Mouse (Mus musculus): ENCODE measurements around the gene Atp5k. TPM values are rescaled to one million over a fixed set of nuclear protein-coding genes. Genes with fewer than 3 reads are reported as not detected.

The Atp5k gene
- total RNA-seq, 2 experiments from 2014 or later: 414 to 429 TPM

DNA sequence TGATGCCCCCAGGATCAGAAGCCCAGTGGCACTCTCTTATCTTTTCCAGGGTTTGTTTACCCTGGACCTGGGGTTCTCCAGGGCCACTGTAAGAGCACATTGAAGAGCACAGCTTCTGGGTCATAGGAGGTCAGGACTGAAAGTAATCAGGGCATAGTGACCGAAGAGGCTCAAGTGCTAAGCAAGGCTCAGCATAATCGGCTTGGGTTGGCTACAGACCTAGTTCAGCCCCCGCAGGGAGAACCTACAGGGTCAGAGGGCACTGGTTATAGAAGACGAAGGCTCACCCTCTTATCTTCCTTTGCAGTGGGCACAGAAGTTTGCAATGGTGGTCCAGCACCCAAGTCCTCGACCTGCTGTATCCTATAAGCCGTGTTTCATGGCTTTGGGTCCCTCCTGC, 3.1 kb downstream of the Atp5k start:
- no peak for DNase-seq (ENCODE audit: low spot score in 2 of 2)

DNA sequence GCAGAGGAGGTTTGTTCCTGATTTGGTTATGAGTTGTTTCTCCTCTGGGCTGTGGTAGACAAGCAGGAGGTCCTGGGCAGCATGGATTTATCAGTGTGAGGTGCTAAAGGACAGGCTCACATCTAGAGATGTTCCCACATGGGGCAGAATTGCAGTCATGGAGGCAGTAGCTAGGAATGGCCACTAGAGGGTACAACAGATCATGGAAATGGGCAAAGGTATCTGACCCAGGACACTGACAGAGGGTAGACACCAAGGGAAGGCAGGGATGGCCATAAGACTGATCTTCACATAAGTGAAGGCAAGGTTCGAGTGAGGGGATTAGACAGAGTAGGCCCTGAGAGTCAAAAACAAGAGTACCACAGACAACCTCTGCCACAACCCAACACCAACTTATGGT, 7.1 kb downstream of the Atp5k start:
- DNase-seq (ENCODE audit: low spot score in 2 of 2): peak; percentile 51 to 64

DNA sequence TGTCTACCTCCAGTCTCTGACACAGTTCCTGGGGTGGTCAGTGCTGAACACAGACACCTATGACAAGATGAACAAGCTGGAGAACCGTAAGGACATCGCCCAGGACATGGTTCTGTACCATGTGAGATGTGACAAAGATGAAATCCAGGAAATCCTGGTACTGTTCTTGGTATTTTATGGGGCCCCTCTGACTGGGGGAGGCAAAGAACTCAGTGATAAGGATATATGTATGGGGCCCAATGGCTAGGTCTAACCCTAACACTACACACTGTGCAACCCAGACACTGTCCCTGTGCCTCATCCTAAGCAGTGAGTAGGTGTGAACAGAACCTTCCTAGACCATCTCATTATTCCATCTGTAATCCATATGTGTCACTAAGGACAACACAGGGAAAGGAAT, 10.8 kb downstream of the Atp5k start:
- no peak for DNase-seq (ENCODE audit: low spot score in 2 of 2)

DNA sequence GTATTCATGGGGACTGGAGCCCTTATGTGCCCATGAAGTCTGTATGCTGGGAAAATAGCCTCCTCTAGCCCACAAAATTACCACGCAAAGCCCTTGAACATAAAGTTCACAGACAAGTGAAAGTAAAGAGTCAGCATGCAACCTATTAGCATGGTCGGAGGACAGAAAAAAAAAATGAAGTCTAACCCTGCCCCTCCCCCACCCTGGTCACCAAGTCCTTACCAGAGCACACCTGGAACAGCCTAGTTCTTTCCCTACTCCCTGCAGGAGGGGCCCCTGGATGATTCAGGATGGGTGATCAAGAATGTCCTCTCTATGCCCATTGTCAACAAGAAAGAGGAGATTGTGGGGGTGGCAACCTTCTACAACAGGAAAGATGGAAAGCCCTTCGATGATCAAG, 11.5 kb downstream of the Atp5k start:
- DNase-seq (ENCODE audit: low spot score in 2 of 2): no peak

DNA sequence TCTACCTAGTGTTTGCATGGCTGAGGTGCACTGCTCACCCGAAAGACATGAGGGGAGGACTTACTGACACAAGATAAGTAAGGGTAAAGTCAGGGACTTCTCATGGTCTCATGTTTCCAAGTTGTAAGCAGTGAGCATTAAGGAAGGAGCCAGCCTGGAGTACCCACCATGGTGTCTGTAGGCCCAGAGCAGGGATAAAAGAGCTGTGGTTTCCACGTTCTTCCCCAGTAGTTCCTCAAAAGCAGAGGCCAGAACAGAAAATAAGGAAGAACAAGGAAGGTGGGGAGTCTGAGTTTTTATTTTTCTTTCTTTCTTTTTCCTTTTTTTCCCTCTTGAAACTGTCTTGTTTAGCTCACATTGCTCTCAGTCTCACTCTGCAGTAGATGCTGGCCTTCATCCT, 19.5 kb downstream of the Atp5k start:
- no peak for DNase-seq (ENCODE audit: low spot score in 2 of 2)

DNA sequence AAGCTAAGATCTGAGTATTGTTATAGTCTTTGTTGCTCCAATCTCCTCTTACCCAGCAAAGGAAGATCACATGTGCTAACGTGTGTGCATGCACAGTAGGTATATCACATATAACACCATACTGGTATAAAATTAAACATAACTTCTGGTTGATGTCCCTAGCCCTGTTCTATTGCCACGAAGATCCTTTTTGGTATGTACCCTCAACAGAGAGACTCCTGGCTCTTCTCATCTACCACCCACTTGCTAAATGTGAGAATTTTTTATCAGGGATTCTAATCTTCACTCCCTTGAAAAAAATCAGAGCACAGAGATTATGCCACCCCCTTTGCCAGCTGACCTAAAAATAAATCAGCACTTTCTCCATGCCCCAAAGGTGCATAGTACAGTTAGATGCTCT, 27.3 kb downstream of the Atp5k start:
- DNase-seq (ENCODE audit: low spot score in 2 of 2): no peak

DNA sequence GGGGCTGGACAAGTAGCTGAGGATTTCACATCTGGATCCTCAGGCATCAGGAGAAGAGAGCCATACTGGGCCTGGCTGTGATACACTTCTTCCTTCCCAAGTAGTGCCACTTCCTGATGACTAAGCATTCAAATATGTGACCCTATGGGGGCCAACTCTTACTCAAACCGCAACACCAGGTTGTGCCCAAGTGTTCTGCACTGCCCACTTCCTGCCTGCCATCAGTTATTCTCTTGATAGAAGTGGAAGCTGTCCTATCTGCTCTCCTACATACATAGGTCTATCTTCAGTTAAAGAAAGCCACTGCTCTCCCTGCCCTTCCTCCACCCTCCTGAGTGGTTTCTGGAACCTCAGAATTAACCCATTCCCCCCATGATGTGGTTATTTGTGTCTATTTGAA, 28.8 kb downstream of the Atp5k start:
- no peak for DNase-seq (ENCODE audit: low spot score in 2 of 2)

DNA sequence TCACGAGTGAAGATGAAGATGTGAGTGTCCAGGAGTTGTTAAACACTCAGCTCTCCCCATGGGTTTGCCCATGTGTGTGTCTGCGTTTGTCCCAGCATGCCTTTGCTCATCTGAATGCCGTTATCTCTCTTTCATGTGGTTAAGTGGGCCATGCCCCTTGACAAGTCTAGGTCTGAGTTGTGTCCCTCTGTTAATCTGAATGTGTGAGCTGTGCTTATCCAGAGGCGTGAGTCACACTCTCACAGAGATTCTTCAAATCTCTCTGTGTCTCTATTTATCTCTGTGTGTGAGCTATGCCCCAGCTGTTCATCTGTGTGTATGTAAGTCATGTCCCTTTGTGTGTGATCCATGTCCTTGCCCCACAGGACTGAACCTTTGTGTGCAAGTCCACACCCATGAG, 30.8 kb downstream of the Atp5k start:
- no peak for DNase-seq (ENCODE audit: low spot score in 2 of 2)

DNA sequence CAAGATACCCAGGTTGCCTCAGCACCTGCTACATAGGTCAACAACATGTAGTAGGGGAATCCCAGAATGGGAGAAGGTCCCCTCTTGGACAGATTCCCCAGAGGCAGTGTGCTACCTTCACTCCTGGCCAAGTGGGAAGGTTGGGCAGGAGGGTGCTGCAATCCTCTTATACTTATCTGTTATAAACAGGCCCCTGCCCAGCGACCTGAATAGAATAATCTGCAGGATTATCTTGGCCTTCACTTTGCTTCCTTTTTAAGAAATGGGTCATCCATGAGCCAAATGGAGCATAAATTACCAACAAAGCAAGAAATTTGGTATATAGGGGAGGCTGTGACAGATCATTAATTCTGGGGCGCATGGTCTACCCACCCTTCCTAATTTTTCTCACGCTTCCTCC, 44.5 kb downstream of the Atp5k start:
- no peak for DNase-seq (ENCODE audit: low spot score in 2 of 2)

DNA sequence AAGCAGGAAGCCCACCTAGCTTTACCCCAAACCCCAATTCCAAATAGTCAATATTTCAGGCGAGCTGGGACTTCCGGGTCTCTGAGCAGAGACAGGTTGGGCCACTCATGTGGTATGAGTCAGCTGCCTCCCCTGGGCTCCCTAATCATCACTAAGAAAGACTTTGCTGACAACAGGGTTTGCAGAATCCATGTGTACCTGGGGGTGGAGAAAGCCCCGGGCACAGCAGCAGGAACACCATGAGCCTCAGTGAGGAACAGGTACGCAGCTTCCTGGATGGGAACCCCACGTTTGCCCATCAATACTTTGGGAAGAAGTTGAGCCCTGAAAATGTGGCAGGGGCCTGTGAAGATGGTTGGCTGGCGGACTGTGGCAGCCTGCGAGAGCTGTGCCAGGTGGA, 46.0 kb downstream of the Atp5k start, which contains the start of gene Pde6b:
Gene Pde6b, plus strand, starts transcription at position 191 of the 400 bp plus-strand sequence.
- no peak for DNase-seq (ENCODE audit: low spot score in 2 of 2)

DNA sequence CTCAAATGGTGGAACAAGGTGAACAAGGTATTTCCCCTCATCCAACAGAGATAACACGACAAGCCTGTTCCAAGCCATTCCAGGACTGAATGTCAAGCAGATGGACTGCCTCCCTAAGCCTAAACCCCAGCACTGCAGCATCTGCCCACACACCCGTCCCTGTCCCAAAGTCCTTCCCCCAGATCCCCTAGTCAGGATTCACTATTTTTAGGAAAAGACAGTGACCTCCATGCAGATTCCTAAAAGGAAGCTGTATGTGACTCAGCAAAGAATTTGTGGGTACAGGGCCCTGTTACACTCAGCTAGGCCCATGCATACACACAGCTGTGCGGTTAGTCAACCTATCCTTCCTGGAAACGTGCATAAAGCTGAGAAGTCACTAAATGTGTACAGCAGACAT, 47.8 kb downstream of the Atp5k start:
- DNase-seq (ENCODE audit: low spot score in 2 of 2): no peak

DNA sequence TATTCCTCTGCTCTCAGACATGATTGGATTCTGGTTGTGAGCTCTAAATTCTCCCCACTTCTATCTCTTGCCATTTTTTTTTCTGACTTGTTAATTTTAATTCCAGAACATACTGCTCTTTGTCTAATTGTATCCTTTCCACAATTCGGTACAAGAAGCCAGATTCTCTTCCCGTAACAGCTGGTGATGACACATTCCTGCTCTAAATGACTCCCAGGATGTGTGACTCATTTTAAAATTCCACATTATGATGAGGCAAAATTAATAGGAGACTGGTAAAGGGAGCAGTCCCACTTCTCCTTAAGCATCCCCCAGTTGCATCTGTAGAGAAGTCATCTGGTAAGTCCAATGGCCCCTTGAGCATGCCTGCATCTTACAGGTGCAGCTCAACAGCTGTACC, 48.6 kb downstream of the Atp5k start:
- DNase-seq (ENCODE audit: low spot score in 2 of 2): no peak

Other genes starting within 250 kb of the Atp5k start
- 10 to 100 TPM; 50.9 to 54.1 TPM for gene Dr1, start 165.6 kb downstream of the Atp5k start, total RNA-seq (2021)
- 1 to 10 TPM; 7.2 to 8.1 TPM for gene Pigg, start 121.8 kb downstream of the Atp5k start, total RNA-seq (2021)
- 10 to 100 TPM; 61.9 to 70.5 TPM for gene Gm42517, start 66.5 kb downstream of the Atp5k start, total RNA-seq (2021)
- under 1 TPM in 1 of 2 experiments, not detected in 1; 0.25 TPM for gene Pde6b, start 46.1 kb downstream of the Atp5k start, total RNA-seq (2021)
- under 1 TPM; 0.41 to 0.80 TPM for gene Mfsd7a, start 14.4 kb upstream of the Atp5k start, total RNA-seq (2021)
- gene Pcgf3, start 26.8 kb upstream of the Atp5k start, total RNA-seq (2021): 10 to 100 TPM; 69.3 to 71.4 TPM
- 100 to 1,000 TPM; 396 to 463 TPM for gene Cplx1, start 115.6 kb upstream of the Atp5k start, total RNA-seq (2021)
- 10 to 100 TPM; 87.7 to 89.7 TPM for gene Gak, start 195.3 kb upstream of the Atp5k start, total RNA-seq (2021)
- 10 to 100 TPM; 35.8 to 36.6 TPM for gene Tmem175, start 195.3 kb upstream of the Atp5k start, total RNA-seq (2021)
- 1 to 10 TPM; 8.6 to 9.4 TPM for gene Idua, start 225.9 kb upstream of the Atp5k start, total RNA-seq (2021)
- 10 to 100 TPM; 56.4 to 61.2 TPM for gene Dgkq, start 235.2 kb upstream of the Atp5k start, total RNA-seq (2021)
- gene Slc26a1, start 241.1 kb upstream of the Atp5k start, total RNA-seq (2021): 1 to 10 TPM; 2.6 to 3.2 TPM